Comparison of ENCODE assay signal across 17 mouse cellular contexts in the genomic region with DNA sequence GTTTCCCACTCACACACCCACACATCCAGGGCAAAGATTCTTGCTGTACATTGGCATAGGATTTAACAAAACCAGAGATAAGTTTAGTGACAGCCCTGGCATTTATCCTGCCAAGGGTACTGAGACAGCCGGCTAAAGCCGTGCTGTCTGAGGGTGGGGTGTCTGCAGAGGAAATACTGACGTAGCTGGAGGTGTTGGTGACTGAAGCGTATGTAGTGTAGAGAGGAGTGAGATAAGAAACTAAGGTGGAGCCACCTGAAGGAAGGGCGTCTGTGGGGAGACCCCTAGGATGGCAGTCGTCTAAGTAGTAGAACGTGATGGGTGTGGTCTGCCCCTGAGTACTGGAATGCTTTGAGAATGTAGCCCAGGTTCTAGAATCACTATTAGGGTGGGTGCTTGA. TPM values are rescaled to one million over a fixed set of nuclear protein-coding genes. Genes with fewer than 3 reads are reported as not detected.
DNase-seq lines count a peak whose midpoint lies in the region; ATAC-seq and TF ChIP-seq lines count a peak whose summit lies in the region.
"Had no signal": no experiment of that assay in that cellular context is flagged by ENCODE, and none has a peak within 500 bp of the region (broad histone marks: within the 10 kb centered on the region; RNA-seq: fewer than 3 reads in every experiment).

No protein-coding gene starts in this region.

- H3K9ac ChIP-seq in limb, embryonic 13.5 days: 0 out of 2 replicates have a peak overlapping the region, but pooled peaks have one; percentile 19
- H3K9ac ChIP-seq in hindbrain, embryonic 13.5 days: no peak overlapping the region
- H3K9ac ChIP-seq: forebrain, embryonic 15.5 days; heart, embryonic 12.5 days; neural tube, embryonic 12.5 days had no signal

- no peak overlapping the region for H3K4me3 ChIP-seq in limb, embryonic 13.5 days
- no peak overlapping the region for H3K4me3 ChIP-seq in limb, embryonic 10.5 days
- no peak overlapping the region for H3K4me3 ChIP-seq in thymus, adult 2 months (ENCODE audit: control insufficient read depth, insufficient read depth, low read length)
- H3K4me3 ChIP-seq in hindbrain, embryonic 13.5 days: no peak overlapping the region
- H3K4me3 ChIP-seq: forebrain, embryonic 15.5 days; gastrocnemius, adult 2 months; heart, embryonic 12.5 days; neural tube, embryonic 12.5 days had no signal

- TF ChIP-seq POLR2A in thymus, adult 2 months (IDR thresholded peaks at IDR 0.05; ENCODE audit: control insufficient read depth, extremely low read depth, insufficient read depth, low read length, poor library complexity): no peak

- WGBS in limb, embryonic 13.5 days: 54% methylated on average over 7 of the region's 7 CpGs
- WGBS in limb, embryonic 10.5 days: 53% methylated on average over 7 of the region's 7 CpGs
- 59% methylated on average over 7 of the region's 7 CpGs for WGBS in thymus, adult 2 months
- WGBS in hindbrain, embryonic 13.5 days: 71% methylated on average over 7 of the region's 7 CpGs

- no peak for TF ChIP-seq CTCF in thymus, adult 2 months (IDR thresholded peaks at IDR 0.05; ENCODE audit: borderline replicate concordance, control insufficient read depth, extremely low read depth, insufficient read depth, low read length, poor library complexity)

- no peak for ATAC-seq in limb, embryonic 13.5 days (ENCODE audit: low FRiP score, low read depth)
- no peak for ATAC-seq in hindbrain, embryonic 13.5 days (ENCODE audit: low FRiP score)
- ATAC-seq: forebrain, embryonic 15.5 days had no signal

- H3K4me2 ChIP-seq in limb, embryonic 13.5 days (replicated peaks): no peak overlapping the region
- no peak overlapping the region for H3K4me2 ChIP-seq in hindbrain, embryonic 13.5 days
- H3K4me2 ChIP-seq: forebrain, embryonic 15.5 days; heart, embryonic 12.5 days; neural tube, embryonic 12.5 days had no signal

- no peaks in the 10 kb centered on the region for H3K36me3 ChIP-seq in limb, embryonic 13.5 days
- no peaks in the 10 kb centered on the region for H3K36me3 ChIP-seq in limb, embryonic 10.5 days
- H3K36me3 ChIP-seq in thymus, adult 2 months (ENCODE audit: control insufficient read depth, insufficient read depth, low read length): no peaks in the 10 kb centered on the region
- no peaks in the 10 kb centered on the region for H3K36me3 ChIP-seq in hindbrain, embryonic 13.5 days
- H3K36me3 ChIP-seq: forebrain, embryonic 15.5 days; G1E; heart, embryonic 12.5 days; neural tube, embryonic 12.5 days had no signal

- H3K9me3 ChIP-seq in limb, embryonic 13.5 days: no peaks in the 10 kb centered on the region; the same call in 1 of the 2 replicates
- no peaks in the 10 kb centered on the region for H3K9me3 ChIP-seq in limb, embryonic 10.5 days (replicated peaks)
- no peaks in the 10 kb centered on the region for H3K9me3 ChIP-seq in hindbrain, embryonic 13.5 days
- H3K9me3 ChIP-seq: forebrain, embryonic 15.5 days; G1E; neural tube, embryonic 12.5 days had no signal

- no peak for DNase-seq in limb, embryonic 10.5 days (ENCODE audit: low spot score)
- peak; percentile 13 for DNase-seq in thymus, postnatal 4 days
- no peak for DNase-seq in thymus, adult 2 months
- DNase-seq in ZHBTc4 (ENCODE audit: low read depth, low spot score): peak; percentile 21
- DNase-seq in gastrocnemius, postnatal 25 days: no peak
- DNase-seq: cerebellum, adult 18-20 months; gastrocnemius, adult 2 months; kidney, postnatal 10 days; retina, postnatal 1 day; spleen, adult 18-20 months; thymus, adult 18-20 months had no signal

- H3K27me3 ChIP-seq in limb, embryonic 13.5 days: no peaks in the 10 kb centered on the region; the same call in 1 of the 2 replicates
- H3K27me3 ChIP-seq in limb, embryonic 10.5 days (ENCODE audit: low read depth, poor library complexity, severe bottlenecking): peaks cover 19% of the 10 kb centered on the region
- no peaks in the 10 kb centered on the region for H3K27me3 ChIP-seq in thymus, adult 2 months (ENCODE audit: control insufficient read depth, insufficient read depth, low read length)
- H3K27me3 ChIP-seq in hindbrain, embryonic 13.5 days: peaks cover 10% of the 10 kb centered on the region
- H3K27me3 ChIP-seq: forebrain, embryonic 15.5 days; neural tube, embryonic 12.5 days had no signal

- H3K4me1 ChIP-seq in limb, embryonic 13.5 days: peaks cover 6% of the 10 kb centered on the region
- peaks cover 20% of the 10 kb centered on the region for H3K4me1 ChIP-seq in limb, embryonic 10.5 days
- peaks cover 16% of the 10 kb centered on the region for H3K4me1 ChIP-seq in thymus, adult 2 months (replicated peaks; ENCODE audit: control insufficient read depth, insufficient read depth, low read length)
- peaks cover 16% of the 10 kb centered on the region for H3K4me1 ChIP-seq in hindbrain, embryonic 13.5 days (replicated peaks)

- H3K27ac ChIP-seq in limb, embryonic 13.5 days: no peak overlapping the region
- no peak overlapping the region for H3K27ac ChIP-seq in limb, embryonic 10.5 days
- no peak overlapping the region for H3K27ac ChIP-seq in thymus, adult 2 months (ENCODE audit: control insufficient read depth, insufficient read depth, low read length)
- H3K27ac ChIP-seq in hindbrain, embryonic 13.5 days: no peak overlapping the region
- H3K27ac ChIP-seq: forebrain, embryonic 15.5 days; gastrocnemius, adult 2 months; neural tube, embryonic 12.5 days had no signal

RNA-seq across cellular contexts. Expression of gene Klhdc4, which starts 23.1 kb away (rescaled TPM):
- polyA plus RNA-seq in limb, embryonic 13.5 days (2015; fragmentation: Nextera tagmentation; extraction: Ambion mirVana): 40.9 and 41.3 TPM in 2 replicates
- 64.2 and 64.4 TPM in 2 replicates for polyA plus RNA-seq in limb, embryonic 10.5 days (2016; fragmentation: Nextera tagmentation; extraction: Ambion mirVana)
- 29.9 and 34.8 TPM in 2 replicates for polyA plus RNA-seq in thymus, adult 2 months (2012; rRNA removed)
- polyA plus RNA-seq in hindbrain, embryonic 13.5 days (2015; fragmentation: Nextera tagmentation; extraction: Ambion mirVana): 43.5 and 47.4 TPM in 2 replicates
- total RNA-seq in gastrocnemius, postnatal 25 days (2021): 1 to 10 TPM; 8.1 to 9.1 TPM

RNA-seq across cellular contexts. Expression of gene Slc7a5, which starts 55.0 kb away (rescaled TPM):
- 14.2 TPM in 2 replicates for polyA plus RNA-seq in limb, embryonic 13.5 days (2015; fragmentation: Nextera tagmentation; extraction: Ambion mirVana)
- polyA plus RNA-seq in limb, embryonic 10.5 days (2016; fragmentation: Nextera tagmentation; extraction: Ambion mirVana): 16.8 and 19.3 TPM in 2 replicates
- polyA plus RNA-seq in thymus, adult 2 months (2012; rRNA removed): 45.9 and 66.8 TPM in 2 replicates
- polyA plus RNA-seq in hindbrain, embryonic 13.5 days (2015; fragmentation: Nextera tagmentation; extraction: Ambion mirVana): 37.9 and 39.7 TPM in 2 replicates
- 1 to 10 TPM; 1.8 to 2.0 TPM for total RNA-seq in gastrocnemius, postnatal 25 days (2021)

Comparison
In these comparisons a context has a peak if more than half of its experiments do, and no peak if none do; other contexts are left out.
1. DNase-seq: peak in thymus, postnatal 4 days (single experiment) and ZHBTc4 (single experiment); none in limb, embryonic 10.5 days (single experiment), thymus, adult 2 months (single experiment) and gastrocnemius, postnatal 25 days (single experiment).